In genomic region chr19:53359160-53360033, GRCm38 (mm10) we compare ENCODE assay signal across 9 mouse cellular contexts. TPM values are rescaled to one million over a fixed set of nuclear protein-coding genes. Genes with fewer than 3 reads are reported as not detected.
DNase-seq lines count a peak whose midpoint lies in the region; ATAC-seq and TF ChIP-seq lines count a peak whose summit lies in the region.
"Had no signal": no experiment of that assay in that cellular context is flagged by ENCODE, and none has a peak within 500 bp of the region (broad histone marks: within the 10 kb centered on the region; RNA-seq: fewer than 3 reads in every experiment).

No protein-coding gene starts in this region.

- no peak overlapping the region for H3K27ac ChIP-seq in heart, embryonic 10.5 days
- peak overlapping the region; percentile 91 for H3K27ac ChIP-seq in cortical plate, adult 2 months (ENCODE audit: insufficient read depth, low read length)
- peak overlapping the region; percentile 72 for H3K27ac ChIP-seq in hindbrain, embryonic 12.5 days
- no peak overlapping the region for H3K27ac ChIP-seq in small intestine, adult 2 months (ENCODE audit: insufficient read depth, low read depth, low read length)

- peaks cover 8% of the 10 kb centered on the region for H3K4me1 ChIP-seq in heart, embryonic 10.5 days
- H3K4me1 ChIP-seq in cortical plate, adult 2 months (ENCODE audit: control insufficient read depth, insufficient read depth, low read length) = peaks cover 9% of the 10 kb centered on the region; the same call in 1 of the 2 replicates
- H3K4me1 ChIP-seq in hindbrain, embryonic 12.5 days = peaks cover 21% of the 10 kb centered on the region
- H3K4me1 ChIP-seq in small intestine, adult 2 months (ENCODE audit: control insufficient read depth, insufficient read depth, insufficient read length, low read length) = peaks cover 2% of the 10 kb centered on the region; the same call in 1 of the 2 replicates

- no peak overlapping the region for H3K4me2 ChIP-seq in hindbrain, embryonic 12.5 days (replicated peaks)

- intact Hi-C loops in left cerebral cortex, postnatal 4 days (cut with DNase I) = no loop called here

- peaks cover 8% of the 10 kb centered on the region for H3K36me3 ChIP-seq in heart, embryonic 10.5 days
- peaks cover 11% of the 10 kb centered on the region; the same call in 1 of the 2 replicates for H3K36me3 ChIP-seq in hindbrain, embryonic 12.5 days
- no peaks in the 10 kb centered on the region; the same call in 1 of the 2 replicates for H3K36me3 ChIP-seq in small intestine, adult 2 months (ENCODE audit: control insufficient read depth, insufficient read depth, low read length)

- DNase-seq in heart, adult 11 months = peak; percentile 92
- DNase-seq in heart, embryonic 10.5 days (ENCODE audit: low spot score) = no peak
- peak; percentile 22 for DNase-seq in adipocyte (ENCODE audit: low spot score)
- DNase-seq in left cerebral cortex, postnatal 4 days = peak; percentile 95

- H3K9me3 ChIP-seq in heart, embryonic 10.5 days = no peaks in the 10 kb centered on the region
- H3K9me3 ChIP-seq in hindbrain, embryonic 12.5 days (replicated peaks) = no peaks in the 10 kb centered on the region

- H3K27me3 ChIP-seq in heart, embryonic 10.5 days (ENCODE audit: insufficient read depth, poor library complexity, severe bottlenecking) = no peaks in the 10 kb centered on the region
- no peaks in the 10 kb centered on the region for H3K27me3 ChIP-seq in hindbrain, embryonic 12.5 days
- H3K27me3 ChIP-seq in small intestine, adult 2 months (ENCODE audit: control insufficient read depth, insufficient read depth, low read length) = no peaks in the 10 kb centered on the region

- no peak overlapping the region for H3K4me3 ChIP-seq in heart, embryonic 10.5 days
- 0 out of 2 replicates have a peak overlapping the region, but pooled peaks have one; percentile 8 for H3K4me3 ChIP-seq in cortical plate, adult 2 months (ENCODE audit: insufficient read depth, low read length)
- no peak overlapping the region for H3K4me3 ChIP-seq in hindbrain, embryonic 12.5 days
- H3K4me3 ChIP-seq in small intestine, adult 2 months (ENCODE audit: low read depth, low read length) = peak overlapping the region; percentile 39

- H3K9ac ChIP-seq in hindbrain, embryonic 12.5 days = no peak overlapping the region

- ATAC-seq in hindbrain, embryonic 12.5 days (ENCODE audit: low FRiP score) = peak; percentile 82
- no peak for ATAC-seq in megakaryocyte-erythroid progenitor cell, adult 5-6 weeks (replicated peaks; ENCODE audit: low FRiP score, low TSS enrichment, poor library complexity, severe bottlenecking)

- no peak for TF ChIP-seq POLR2A in cortical plate, adult 2 months (IDR thresholded peaks at IDR 0.05; ENCODE audit: extremely low read depth, insufficient read depth, low read length)
- TF ChIP-seq POLR2A in small intestine, adult 2 months (IDR thresholded peaks at IDR 0.05; ENCODE audit: low read depth, low read length) = no peak

- TF ChIP-seq CTCF in cortical plate, adult 2 months (IDR thresholded peaks at IDR 0.05; ENCODE audit: extremely low read depth, insufficient read depth, low read length) = no peak
- TF ChIP-seq CTCF in small intestine, adult 2 months (IDR thresholded peaks at IDR 0.05; ENCODE audit: extremely low read depth, insufficient read length, insufficient replicate concordance, low read depth, low read length) = no peak

- WGBS in heart, embryonic 10.5 days = 76% methylated on average over 22 of the region's 22 CpGs
- 54% methylated on average over 22 of the region's 22 CpGs for WGBS in hindbrain, embryonic 12.5 days
- WGBS in small intestine, adult 2 months = 63% methylated on average over 22 of the region's 22 CpGs

RNA-seq across cellular contexts. Expression of gene Gm10197, which starts 12.2 kb away (rescaled TPM):
- polyA plus RNA-seq in heart, embryonic 10.5 days (2016; fragmentation: Nextera tagmentation; extraction: Ambion mirVana) = not detected in 2 replicates
- polyA plus RNA-seq in cortical plate, adult 2 months (2012; rRNA removed) = not detected in 2 replicates
- not detected in 2 replicates for polyA plus RNA-seq in hindbrain, embryonic 12.5 days (2016; fragmentation: Nextera tagmentation; extraction: Ambion mirVana)
- total RNA-seq in left cerebral cortex, postnatal 4 days (2021) = not detected
- not detected in 2 replicates for polyA plus RNA-seq in small intestine, adult 2 months (2012; rRNA removed)
- not detected in 2 replicates for total RNA-seq in megakaryocyte-erythroid progenitor cell, adult 5-6 weeks (2014; fragmentation: Nextera tagmentation)
- total RNA-seq in megakaryocyte-erythroid progenitor cell, adult 5-6 weeks (2017) = not detected in 2 replicates
- polyA plus RNA-seq: embryonic facial prominence, embryonic 11.5 days had no signal

RNA-seq across cellular contexts. Expression of gene Smndc1, which starts 31.0 kb away (rescaled TPM):
- polyA plus RNA-seq in heart, embryonic 10.5 days (2016; fragmentation: Nextera tagmentation; extraction: Ambion mirVana) = 27.6 and 31.7 TPM in 2 replicates
- polyA plus RNA-seq in cortical plate, adult 2 months (2012; rRNA removed) = 19.9 TPM in 2 replicates
- 40.9 and 41.4 TPM in 2 replicates for polyA plus RNA-seq in hindbrain, embryonic 12.5 days (2016; fragmentation: Nextera tagmentation; extraction: Ambion mirVana)
- total RNA-seq in left cerebral cortex, postnatal 4 days (2021) = 10 to 100 TPM; 38.6 to 45.1 TPM
- polyA plus RNA-seq in small intestine, adult 2 months (2012; rRNA removed) = 0.39 and 1.6 TPM in 2 replicates
- total RNA-seq in megakaryocyte-erythroid progenitor cell, adult 5-6 weeks (2014; fragmentation: Nextera tagmentation) = 56.9 and 60.9 TPM in 2 replicates
- total RNA-seq in megakaryocyte-erythroid progenitor cell, adult 5-6 weeks (2017) = 34.7 and 45.6 TPM in 2 replicates

RNA-seq across cellular contexts. Expression of gene Mxi1, which starts 49.1 kb away (rescaled TPM):
- polyA plus RNA-seq in heart, embryonic 10.5 days (2016; fragmentation: Nextera tagmentation; extraction: Ambion mirVana) = 27.7 and 28.7 TPM in 2 replicates
- polyA plus RNA-seq in cortical plate, adult 2 months (2012; rRNA removed) = 81.0 and 82.8 TPM in 2 replicates
- 76.2 and 78.4 TPM in 2 replicates for polyA plus RNA-seq in hindbrain, embryonic 12.5 days (2016; fragmentation: Nextera tagmentation; extraction: Ambion mirVana)
- 10 to 100 TPM; 32.5 to 34.7 TPM for total RNA-seq in left cerebral cortex, postnatal 4 days (2021)
- polyA plus RNA-seq in small intestine, adult 2 months (2012; rRNA removed) = 30.7 and 66.0 TPM in 2 replicates
- total RNA-seq in megakaryocyte-erythroid progenitor cell, adult 5-6 weeks (2014; fragmentation: Nextera tagmentation) = 21.1 and 25.3 TPM in 2 replicates
- total RNA-seq in megakaryocyte-erythroid progenitor cell, adult 5-6 weeks (2017) = 82.7 and 86.4 TPM in 2 replicates

Comparison
In these comparisons a context has a peak if more than half of its experiments do, and no peak if none do; other contexts are left out.
1. H3K27ac ChIP-seq: peak in cortical plate, adult 2 months (single experiment) and hindbrain, embryonic 12.5 days (single experiment); none in heart, embryonic 10.5 days (single experiment) and small intestine, adult 2 months (single experiment).
2. H3K4me3 ChIP-seq: peak in cortical plate, adult 2 months (single experiment) and small intestine, adult 2 months (single experiment); none in heart, embryonic 10.5 days (single experiment) and hindbrain, embryonic 12.5 days (single experiment).